Comparison of ENCODE assay signal across 19 mouse cellular contexts in genomic region chr1:24316961-24317589, GRCm38 (mm10).
DNase-seq lines count a peak whose midpoint lies in the region; ATAC-seq lines count a peak whose summit lies in the region.
"Had no signal": no experiment of that assay in that cellular context is flagged by ENCODE, and none has a peak within 500 bp of the region (broad histone marks: within the 10 kb centered on the region; RNA-seq: fewer than 3 reads in every experiment).

No protein-coding gene starts in this region.

- no peaks in the 10 kb centered on the region for H3K27me3 ChIP-seq in hindbrain, embryonic 15.5 days
- no peaks in the 10 kb centered on the region for H3K27me3 ChIP-seq in hindbrain, embryonic 11.5 days (ENCODE audit: control insufficient read depth, insufficient read depth, low read length)
- no peaks in the 10 kb centered on the region for H3K27me3 ChIP-seq in neural tube, embryonic 12.5 days (replicated peaks)
- no peaks in the 10 kb centered on the region for H3K27me3 ChIP-seq in neural tube, embryonic 14.5 days (ENCODE audit: control insufficient read depth, insufficient read depth, low read length)
- H3K27me3 ChIP-seq: embryonic facial prominence, embryonic 12.5 days; forebrain, embryonic 13.5 days; forebrain, embryonic 15.5 days had no signal

- no peak overlapping the region for H3K4me3 ChIP-seq in hindbrain, embryonic 15.5 days
- no peak overlapping the region for H3K4me3 ChIP-seq in hindbrain, embryonic 11.5 days (ENCODE audit: low read depth, low read length)
- H3K4me3 ChIP-seq in neural tube, embryonic 12.5 days = no peak overlapping the region
- no peak overlapping the region for H3K4me3 ChIP-seq in neural tube, embryonic 14.5 days (ENCODE audit: low read depth, low read length)
- H3K4me3 ChIP-seq: embryonic facial prominence, embryonic 10.5 days; embryonic facial prominence, embryonic 12.5 days; forebrain, embryonic 13.5 days; forebrain, embryonic 15.5 days had no signal

- 0 out of 2 replicates have a peak, but pooled peaks have one; percentile 6 for ATAC-seq in hindbrain, embryonic 15.5 days (ENCODE audit: low FRiP score, low read depth)
- no peak for ATAC-seq in hindbrain, embryonic 11.5 days (ENCODE audit: low FRiP score)
- peak; percentile 53; the same call in 1 of the 2 replicates for ATAC-seq in neural tube, embryonic 12.5 days (ENCODE audit: low FRiP score, low read depth)
- peak; percentile 75; the same call in 1 of the 2 replicates for ATAC-seq in neural tube, embryonic 14.5 days (ENCODE audit: low read depth)
- ATAC-seq: forebrain, embryonic 13.5 days; forebrain, embryonic 15.5 days had no signal

- H3K9ac ChIP-seq in hindbrain, embryonic 15.5 days = no peak overlapping the region
- no peak overlapping the region for H3K9ac ChIP-seq in hindbrain, embryonic 11.5 days (ENCODE audit: low read depth, low read length)
- no peak overlapping the region for H3K9ac ChIP-seq in neural tube, embryonic 12.5 days
- H3K9ac ChIP-seq in neural tube, embryonic 14.5 days (replicated peaks; ENCODE audit: low read depth, low read length) = no peak overlapping the region
- H3K9ac ChIP-seq: embryonic facial prominence, embryonic 12.5 days; forebrain, embryonic 13.5 days; forebrain, embryonic 15.5 days had no signal

- WGBS in hindbrain, embryonic 15.5 days = 55% methylated on average over 6 of the region's 6 CpGs
- WGBS in hindbrain, embryonic 11.5 days = 81% methylated on average over 6 of the region's 6 CpGs
- 74% methylated on average over 6 of the region's 6 CpGs for WGBS in neural tube, embryonic 12.5 days
- WGBS in neural tube, embryonic 14.5 days = 50% methylated on average over 6 of the region's 6 CpGs

- no peak overlapping the region for H3K4me2 ChIP-seq in hindbrain, embryonic 15.5 days
- H3K4me2 ChIP-seq in hindbrain, embryonic 11.5 days (replicated peaks; ENCODE audit: low read depth, low read length) = no peak overlapping the region
- no peak overlapping the region for H3K4me2 ChIP-seq in neural tube, embryonic 12.5 days (replicated peaks)
- no peak overlapping the region for H3K4me2 ChIP-seq in neural tube, embryonic 14.5 days (ENCODE audit: low read depth, low read length)
- H3K4me2 ChIP-seq: embryonic facial prominence, embryonic 12.5 days; forebrain, embryonic 13.5 days; forebrain, embryonic 15.5 days had no signal

- no peak for DNase-seq in hindbrain, embryonic 11.5 days (ENCODE audit: low spot score)
- DNase-seq in neural tube, embryonic 10.5 days (ENCODE audit: extremely low spot score, low spot score) = no peak
- no peak for DNase-seq in liver
- DNase-seq in cerebellum, adult 9-10 months = no peak
- DNase-seq: adrenal gland, adult 2 months; adrenal gland, postnatal 10 days; adrenal gland, postnatal 25 days; cerebellum, adult 11 months; cerebellum, adult 18-20 months; cerebellum, adult 8-10 months; cerebellum, postnatal 10 days; cerebellum, postnatal 25 days had no signal

- H3K27ac ChIP-seq in hindbrain, embryonic 15.5 days (replicated peaks) = no peak overlapping the region
- no peak overlapping the region for H3K27ac ChIP-seq in hindbrain, embryonic 11.5 days (ENCODE audit: low read depth, low read length)
- no peak overlapping the region for H3K27ac ChIP-seq in neural tube, embryonic 12.5 days
- H3K27ac ChIP-seq in neural tube, embryonic 14.5 days (ENCODE audit: low read depth, low read length) = peak overlapping the region; percentile 22; the same call in 1 of the 2 replicates
- H3K27ac ChIP-seq: embryonic facial prominence, embryonic 10.5 days; embryonic facial prominence, embryonic 12.5 days; forebrain, embryonic 13.5 days; forebrain, embryonic 15.5 days had no signal

- H3K9me3 ChIP-seq in hindbrain, embryonic 15.5 days = no peaks in the 10 kb centered on the region
- no peaks in the 10 kb centered on the region for H3K9me3 ChIP-seq in hindbrain, embryonic 11.5 days (ENCODE audit: control insufficient read depth, low read length)
- no peaks in the 10 kb centered on the region for H3K9me3 ChIP-seq in neural tube, embryonic 12.5 days
- no peaks in the 10 kb centered on the region for H3K9me3 ChIP-seq in neural tube, embryonic 14.5 days (ENCODE audit: control insufficient read depth, low read length)
- H3K9me3 ChIP-seq: embryonic facial prominence, embryonic 10.5 days; embryonic facial prominence, embryonic 12.5 days; forebrain, embryonic 13.5 days; forebrain, embryonic 15.5 days had no signal

- no peaks in the 10 kb centered on the region for H3K4me1 ChIP-seq in hindbrain, embryonic 15.5 days (replicated peaks)
- H3K4me1 ChIP-seq in hindbrain, embryonic 11.5 days (replicated peaks; ENCODE audit: control insufficient read depth, insufficient read depth, low read length) = no peaks in the 10 kb centered on the region
- H3K4me1 ChIP-seq in neural tube, embryonic 12.5 days = no peaks in the 10 kb centered on the region
- H3K4me1 ChIP-seq in neural tube, embryonic 14.5 days (ENCODE audit: control insufficient read depth, insufficient read depth, low read length) = 0 out of 2 replicates have a peak, but pooled peaks cover 2% of the 10 kb centered on the region
- H3K4me1 ChIP-seq: embryonic facial prominence, embryonic 10.5 days; embryonic facial prominence, embryonic 12.5 days; forebrain, embryonic 13.5 days; forebrain, embryonic 15.5 days had no signal

- no peaks in the 10 kb centered on the region for H3K36me3 ChIP-seq in hindbrain, embryonic 15.5 days
- no peaks in the 10 kb centered on the region for H3K36me3 ChIP-seq in hindbrain, embryonic 11.5 days (ENCODE audit: control insufficient read depth, insufficient read depth, low read length)
- no peaks in the 10 kb centered on the region for H3K36me3 ChIP-seq in neural tube, embryonic 12.5 days
- no peaks in the 10 kb centered on the region for H3K36me3 ChIP-seq in neural tube, embryonic 14.5 days (ENCODE audit: control insufficient read depth, insufficient read depth, low read length)
- H3K36me3 ChIP-seq: embryonic facial prominence, embryonic 10.5 days; embryonic facial prominence, embryonic 12.5 days; forebrain, embryonic 15.5 days had no signal
